Mouse (Mus musculus) mesoderm, embryonic 11.5 days (tissue): ENCODE measurements around the gene Arl8b.

ENCODE experiments used
- DNase-seq: peaks from one replicate; pipeline ENCODE4 v3.0.0-alpha.2; 2012; ENCODE audit warnings: low read depth, low spot score

The Arl8b gene

GRCm38 (mm10) chr6:108782526-108783183 is at the start of gene Arl8b:
Gene Arl8b, plus strand, starts transcription at chr6:108783099.
- DNase-seq, result peak; percentile 96

- peak; percentile 74 for DNase-seq
These were observed 46.8 kb upstream of the Arl8b start for GRCm38 (mm10) chr6:108735910-108736750.

GRCm38 (mm10) chr6:108738463-108739203 is 44.3 kb upstream of the Arl8b start:
- DNase-seq, result no peak

- DNase-seq, result no peak
These were observed 42.3 kb upstream of the Arl8b start for GRCm38 (mm10) chr6:108740579-108740978.

- DNase-seq, result no peak
These were observed 39.2 kb upstream of the Arl8b start for GRCm38 (mm10) chr6:108743730-108744129.

- no peak for DNase-seq
These were observed 31.6 kb upstream of the Arl8b start for GRCm38 (mm10) chr6:108751324-108751723.

DNA sequence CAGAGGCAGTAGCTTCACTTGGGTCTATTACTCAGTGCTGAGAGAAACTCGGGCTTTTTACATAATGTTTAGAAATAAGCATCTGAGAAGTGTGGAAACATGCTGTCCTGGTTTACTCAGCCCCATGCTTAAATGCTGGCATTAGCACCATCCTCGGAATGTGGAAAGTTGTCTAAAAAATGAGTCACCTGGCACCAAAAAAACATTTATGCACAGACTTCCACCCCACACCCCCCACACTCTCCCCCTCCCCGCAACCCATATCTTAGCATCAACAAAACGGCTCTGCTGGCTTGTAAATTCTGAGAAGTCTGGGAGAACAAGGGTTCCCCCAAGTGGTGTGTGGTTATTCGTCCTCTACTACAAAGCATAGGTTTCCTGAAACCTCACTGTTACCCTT is 30.5 kb upstream of the Arl8b start:
- DNase-seq, result no peak

DNA sequence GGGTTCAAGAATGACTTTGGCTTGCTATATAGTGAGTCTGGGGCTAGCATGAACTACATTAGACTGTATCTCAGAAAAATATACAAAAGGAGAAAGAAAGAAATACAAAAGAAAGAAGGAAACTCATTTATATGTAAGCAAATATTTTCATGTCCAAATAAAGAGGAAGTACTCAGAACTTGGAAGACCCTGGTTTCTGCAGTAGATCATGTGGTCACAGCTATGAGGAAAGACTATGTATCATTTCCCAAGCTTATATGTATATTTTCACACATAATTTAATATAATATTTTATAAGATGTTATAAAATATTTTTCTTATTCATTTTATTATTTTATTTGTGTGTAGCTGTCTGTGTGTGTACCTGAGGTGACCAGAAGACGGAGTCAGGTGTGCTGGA is 29.4 kb upstream of the Arl8b start:
- DNase-seq, result no peak

DNA sequence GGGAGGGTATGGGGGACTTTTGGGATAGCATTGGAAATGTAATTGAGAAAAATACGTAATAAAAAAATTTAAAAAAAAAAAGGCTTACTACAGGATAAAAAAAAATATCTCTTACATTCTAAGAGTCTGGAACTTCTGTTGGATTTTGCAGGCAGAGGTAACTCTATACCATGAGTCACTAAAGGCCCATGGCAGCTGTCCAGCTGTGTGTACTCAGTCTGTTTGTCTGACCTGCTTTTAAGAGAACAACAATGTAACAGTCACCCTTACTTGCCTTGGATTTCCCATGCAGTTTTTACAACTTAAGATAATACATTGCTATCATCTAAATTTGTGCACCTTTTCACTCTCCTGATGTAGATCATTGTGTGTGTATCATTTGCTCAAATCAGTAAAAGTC is 28.5 kb upstream of the Arl8b start:
- no peak for DNase-seq

GRCm38 (mm10) chr6:108755936-108756335 is 27.0 kb upstream of the Arl8b start:
- no peak for DNase-seq

GRCm38 (mm10) chr6:108758997-108759697 is 23.8 kb upstream of the Arl8b start:
- no peak for DNase-seq

GRCm38 (mm10) chr6:108759698-108760039 is 23.2 kb upstream of the Arl8b start:
- no peak for DNase-seq

DNA sequence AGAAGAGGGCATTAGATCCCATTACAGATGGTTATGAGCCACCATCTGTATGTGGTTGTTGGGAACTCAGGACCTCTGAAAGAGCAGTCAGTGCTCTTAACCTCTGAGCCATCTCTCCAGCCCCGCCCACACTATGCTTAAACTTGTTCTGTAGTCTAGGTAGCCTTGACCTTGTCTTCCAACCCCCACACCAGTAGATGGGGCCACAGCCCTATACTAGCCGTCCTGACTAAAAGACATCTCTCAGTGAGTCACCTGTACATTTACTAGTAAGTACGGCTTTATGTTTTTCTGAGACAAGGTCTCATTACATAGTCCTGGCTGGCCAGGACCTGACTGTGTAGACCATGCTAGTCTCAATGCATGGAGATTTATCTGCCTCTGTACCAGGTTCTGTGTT is 12.0 kb upstream of the Arl8b start:
- no peak for DNase-seq

DNA sequence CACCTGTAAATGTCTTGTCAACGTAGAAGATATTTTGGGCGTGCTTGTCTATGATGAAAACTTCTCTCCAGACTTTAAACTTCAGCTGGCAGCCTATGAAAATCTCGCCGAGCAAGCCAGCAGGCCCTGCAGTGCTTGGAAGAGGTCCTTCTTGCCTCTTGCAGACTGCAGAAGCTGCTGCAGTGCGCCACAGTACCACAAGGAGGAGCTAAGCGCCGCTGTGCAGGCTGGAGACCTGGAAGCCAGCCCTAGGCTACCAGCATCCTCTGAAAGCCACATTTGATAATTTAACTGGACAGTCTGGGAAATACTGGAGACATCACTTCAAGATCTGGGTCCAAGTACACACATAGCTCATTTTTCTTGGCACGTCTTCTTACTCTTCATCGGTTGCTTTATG is 10.0 kb upstream of the Arl8b start:
- DNase-seq, result peak; percentile 78

GRCm38 (mm10) chr6:108773480-108773879 is 9.4 kb upstream of the Arl8b start:
- no peak for DNase-seq

DNA sequence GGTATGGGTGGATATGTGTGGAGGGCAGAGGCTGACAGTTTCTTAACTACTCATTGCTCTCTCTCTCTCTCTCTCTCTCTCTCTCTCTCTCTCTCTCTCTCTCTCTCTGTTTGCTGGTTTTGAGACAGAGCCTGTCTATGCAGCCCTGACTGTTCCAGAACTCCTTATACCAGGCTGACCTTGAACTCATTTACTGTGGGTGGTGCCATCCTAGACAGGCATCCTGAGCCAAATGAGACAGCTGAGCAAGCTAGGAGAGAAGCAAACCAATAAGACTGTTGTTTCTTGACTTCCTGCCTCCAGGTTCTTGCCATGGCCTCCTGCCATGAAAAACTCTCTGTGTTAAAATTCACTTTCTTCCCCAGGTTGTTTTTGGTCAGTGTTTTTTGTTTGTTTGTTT is 6.6 kb upstream of the Arl8b start:
- no peak for DNase-seq

GRCm38 (mm10) chr6:108777560-108778287 is 5.2 kb upstream of the Arl8b start:
- no peak for DNase-seq

GRCm38 (mm10) chr6:108778399-108778798 is 4.5 kb upstream of the Arl8b start:
- DNase-seq, result no peak

DNA sequence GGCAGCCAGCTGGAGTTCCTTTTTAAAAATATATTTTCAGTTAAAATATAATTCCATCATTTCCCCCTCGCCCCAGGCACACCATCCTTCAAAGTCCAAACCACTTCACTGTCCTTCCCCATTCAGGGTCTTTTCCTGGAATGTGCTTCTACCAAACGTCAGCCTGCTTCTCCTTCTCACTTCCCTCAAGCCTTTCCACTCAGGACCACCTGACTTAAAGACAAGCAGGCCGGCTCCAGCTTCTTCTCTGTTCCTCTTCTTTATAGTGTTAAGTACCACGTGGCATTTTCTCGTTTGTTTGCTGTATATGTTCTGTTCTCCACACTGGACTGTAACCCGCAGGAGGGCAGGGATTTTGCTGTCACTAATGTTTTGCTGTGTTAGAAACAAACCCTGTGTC is 1.0 kb upstream of the Arl8b start:
- DNase-seq, result no peak

DNA sequence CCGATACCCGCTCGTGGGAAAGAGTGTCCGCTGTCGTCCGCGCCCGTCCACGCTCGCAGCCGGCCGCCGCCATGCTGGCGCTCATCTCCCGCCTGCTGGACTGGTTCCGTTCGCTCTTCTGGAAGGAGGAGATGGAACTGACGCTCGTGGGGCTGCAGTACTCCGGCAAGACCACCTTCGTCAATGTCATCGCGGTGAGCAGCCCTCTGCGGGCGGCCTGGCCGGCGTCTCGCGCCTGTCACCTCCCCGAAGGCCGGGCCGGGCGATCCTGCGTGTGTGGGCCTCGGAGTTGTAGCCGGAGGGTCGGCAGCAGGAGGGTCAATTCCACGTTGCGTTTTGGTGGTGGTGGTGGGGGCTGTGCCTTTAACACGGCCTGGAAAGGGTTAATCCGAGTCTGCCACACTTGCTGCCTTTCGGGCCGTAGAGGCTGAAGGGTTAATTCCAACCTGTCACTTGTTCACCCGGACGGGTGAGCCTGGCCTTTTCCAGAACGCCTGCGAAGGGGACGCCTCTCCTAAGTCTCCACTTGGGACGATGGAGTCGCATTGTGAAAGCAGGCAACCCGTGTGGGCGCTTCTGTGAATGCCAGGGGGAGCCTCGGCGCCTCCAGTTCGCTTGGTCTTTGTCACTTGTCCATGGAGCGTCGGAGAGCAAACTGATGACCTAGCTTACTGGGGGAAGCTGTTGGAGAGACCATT is 434 bp downstream of the Arl8b start:
- DNase-seq, result peak; percentile 47

GRCm38 (mm10) chr6:108784056-108784455 is 1.2 kb downstream of the Arl8b start:
- DNase-seq, result no peak
